Mouse (Mus musculus) kidney, embryonic 15.5 days (tissue): Measurements from ENCODE around the gene Mgat4a. TPM values are rescaled to one million over a fixed set of nuclear protein-coding genes. Genes with fewer than 3 reads are reported as not detected.

Source experiments
- ATAC-seq: fragments of 200-750 bp; cut with Nextera tagmentation; replicated peaks from 2 replicates; pipeline ENCODE4 v1.8.0; 2017; ENCODE audit warnings: moderate TSS enrichment; ENCODE audit not compliant: low FRiP score
- H3K27ac ChIP-seq: fragments of 300-500 bp; sonication (generic); 2 replicates; pipeline ENCODE4 v1.5.1; 2015; ENCODE audit warnings: mild to moderate bottlenecking, inconsistent platforms
- H3K27me3 ChIP-seq: fragments of 300-500 bp; sonication (generic); 2 replicates; pipeline ENCODE4 v1.6.1; 2015; ENCODE audit warnings: inconsistent platforms
- H3K36me3 ChIP-seq: fragments of 300-500 bp; sonication (generic); 2 replicates; pipeline ENCODE4 v1.6.1; 2015; ENCODE audit warnings: inconsistent platforms
- H3K4me1 ChIP-seq: fragments of 300-500 bp; sonication (generic); 2 replicates; pipeline ENCODE4 v1.6.1; 2015; ENCODE audit warnings: inconsistent platforms
- H3K4me2 ChIP-seq: fragments of 300-500 bp; sonication (generic); 2 replicates; pipeline ENCODE4 v1.6.1; 2015; ENCODE audit warnings: moderate library complexity, mild to moderate bottlenecking, inconsistent platforms
- H3K4me3 ChIP-seq: fragments of 300-500 bp; sonication (generic); replicated peaks from 2 replicates; pipeline ENCODE4 v1.5.1; 2015; ENCODE audit warnings: mild to moderate bottlenecking, inconsistent platforms
- H3K9ac ChIP-seq: fragments of 300-500 bp; sonication (generic); 2 replicates; pipeline ENCODE4 v1.6.1; 2015; ENCODE audit warnings: mild to moderate bottlenecking, inconsistent platforms
- H3K9me3 ChIP-seq: fragments of 300-500 bp; sonication (generic); replicated peaks from 2 replicates; pipeline ENCODE4 v1.6.1; 2016; ENCODE audit warnings: inconsistent platforms
- WGBS: fragments of 180-500 bp; shearing (Covaris S2); methylation state at CpG from one replicate; pipeline ENCODE4 v1.1.7; 2015; ENCODE audit warnings: mixed read lengths; 5-methylcytosine and 5-hydroxymethylcytosine counted together
- polyA plus RNA-seq: library from polyadenylated mRNA; unstranded; fragments of >200 nt; fragmentation: Nextera tagmentation; extraction: Ambion mirVana; gene quantifications from 2 replicates; pipeline ENCODE4 v1.2.1, GENCODE M21; 2015

Mgat4a gene
- polyA plus RNA-seq, result 5.9 and 6.0 TPM in 2 replicates

- ATAC-seq, result peak; percentile 99
- H3K36me3 ChIP-seq, result no peaks in the 10 kb centered on the region
- H3K4me2 ChIP-seq, result peak within 1 kb of the TSS; percentile 98
- peaks cover 23% of the 10 kb centered on the region for H3K4me1 ChIP-seq
- WGBS, result under 1% methylated on average over 60 of the region's 72 CpGs
- peak within 1 kb of the TSS; percentile 75 for H3K9ac ChIP-seq
- no peaks in the 10 kb centered on the region for H3K9me3 ChIP-seq
- peak within 1 kb of the TSS; percentile 80 for H3K4me3 ChIP-seq
- H3K27me3 ChIP-seq, result peaks cover 18% of the 10 kb centered on the region
- 0 out of 2 replicates have a peak within 1 kb of the TSS, but pooled peaks have one; percentile 50 for H3K27ac ChIP-seq
Observed at GRCm38 (mm10) chr1:37540810-37541658, at the start of gene Mgat4a. Gene Mgat4a (minus strand): TSS chr1:37541016.

- Histone ChIP-seq H3K36me3 (no peaks in the 10 kb centered on the region), H3K4me1 (no peaks in the 10 kb centered on the region), H3K9ac (no peak overlapping the region), H3K27me3 (no peaks in the 10 kb centered on the region), H3K9me3 (no peaks in the 10 kb centered on the region), H3K27ac (no peak overlapping the region), H3K4me3 (no peak overlapping the region), H3K4me2 (no peak overlapping the region)
- WGBS, result 84% methylated on average over 13 of the region's 13 CpGs
- ATAC-seq, result no peak
Observed at GRCm38 (mm10) chr1:37585809-37586480, 45.1 kb upstream of the Mgat4a start.

- no peak for ATAC-seq
- 70% methylated on average over 9 of the region's 9 CpGs for WGBS
- no peak overlapping the region for H3K9ac ChIP-seq
- no peak overlapping the region for H3K4me2 ChIP-seq
- H3K4me3 ChIP-seq, result no peak overlapping the region
- H3K27ac ChIP-seq, result no peak overlapping the region
- H3K4me1 ChIP-seq, result no peaks in the 10 kb centered on the region
- H3K27me3 ChIP-seq, result no peaks in the 10 kb centered on the region
- H3K9me3 ChIP-seq, result no peaks in the 10 kb centered on the region
- H3K36me3 ChIP-seq, result no peaks in the 10 kb centered on the region
Observed at GRCm38 (mm10) chr1:37583795-37584464, 43.1 kb upstream of the Mgat4a start.

- Histone ChIP-seq H3K27me3 (no peaks in the 10 kb centered on the region), H3K9me3 (no peaks in the 10 kb centered on the region), H3K4me3 (no peak overlapping the region), H3K9ac (no peak overlapping the region), H3K36me3 (no peaks in the 10 kb centered on the region), H3K4me1 (no peaks in the 10 kb centered on the region), H3K4me2 (no peak overlapping the region), H3K27ac (no peak overlapping the region)
- 89% methylated on average over 8 of the region's 8 CpGs for WGBS
- no peak for ATAC-seq
Observed at GRCm38 (mm10) chr1:37583167-37583566, 42.4 kb upstream of the Mgat4a start.

GRCm38 (mm10) chr1:37579686-37580085, 38.9 kb upstream of the Mgat4a start:
- 92% methylated on average over 13 of the region's 13 CpGs for WGBS
- H3K36me3 ChIP-seq, result no peaks in the 10 kb centered on the region
- H3K4me2 ChIP-seq, result no peak overlapping the region
- no peak for ATAC-seq
- no peaks in the 10 kb centered on the region for H3K4me1 ChIP-seq
- H3K27ac ChIP-seq, result no peak overlapping the region
- no peak overlapping the region for H3K4me3 ChIP-seq
- H3K9me3 ChIP-seq, result no peaks in the 10 kb centered on the region
- no peaks in the 10 kb centered on the region for H3K27me3 ChIP-seq
- H3K9ac ChIP-seq, result no peak overlapping the region

- H3K27me3 ChIP-seq, result no peaks in the 10 kb centered on the region
- H3K9ac ChIP-seq, result no peak overlapping the region
- no peaks in the 10 kb centered on the region for H3K9me3 ChIP-seq
- H3K4me2 ChIP-seq, result no peak overlapping the region
- H3K4me1 ChIP-seq, result no peaks in the 10 kb centered on the region
- no peak for ATAC-seq
- no peaks in the 10 kb centered on the region for H3K36me3 ChIP-seq
- H3K4me3 ChIP-seq, result no peak overlapping the region
- 78% methylated on average over 10 of the region's 10 CpGs for WGBS
- H3K27ac ChIP-seq, result no peak overlapping the region
Observed at GRCm38 (mm10) chr1:37572528-37573272, 31.9 kb upstream of the Mgat4a start.

- Histone ChIP-seq H3K9me3 (no peaks in the 10 kb centered on the region), H3K36me3 (no peaks in the 10 kb centered on the region), H3K4me1 (no peaks in the 10 kb centered on the region), H3K27me3 (no peaks in the 10 kb centered on the region), H3K9ac (no peak overlapping the region), H3K4me2 (no peak overlapping the region), H3K27ac (no peak overlapping the region), H3K4me3 (no peak overlapping the region)
- WGBS, result 82% methylated on average over 1 of the region's 1 CpGs
- ATAC-seq, result no peak
Observed at GRCm38 (mm10) chr1:37568379-37568778, 27.6 kb upstream of the Mgat4a start.

- H3K36me3 ChIP-seq, result no peaks in the 10 kb centered on the region
- 67% methylated on average over 4 of the region's 4 CpGs for WGBS
- H3K9me3 ChIP-seq, result no peaks in the 10 kb centered on the region
- H3K4me3 ChIP-seq, result no peak overlapping the region
- no peak for ATAC-seq
- no peak overlapping the region for H3K9ac ChIP-seq
- H3K27ac ChIP-seq, result peak overlapping the region; percentile 35; the same call in 1 of the 2 replicates
- H3K4me1 ChIP-seq, result no peaks in the 10 kb centered on the region
- no peaks in the 10 kb centered on the region for H3K27me3 ChIP-seq
- H3K4me2 ChIP-seq, result no peak overlapping the region
Observed at GRCm38 (mm10) chr1:37566754-37567153, 25.9 kb upstream of the Mgat4a start.

- H3K4me3 ChIP-seq, result no peak overlapping the region
- 57% methylated on average over 2 of the region's 2 CpGs for WGBS
- no peaks in the 10 kb centered on the region for H3K4me1 ChIP-seq
- H3K27me3 ChIP-seq, result no peaks in the 10 kb centered on the region
- H3K9ac ChIP-seq, result no peak overlapping the region
- H3K36me3 ChIP-seq, result no peaks in the 10 kb centered on the region
- ATAC-seq, result no peak
- 0 out of 2 replicates have a peak overlapping the region, but pooled peaks have one; percentile 35 for H3K27ac ChIP-seq
- no peaks in the 10 kb centered on the region for H3K9me3 ChIP-seq
- no peak overlapping the region for H3K4me2 ChIP-seq
Observed at GRCm38 (mm10) chr1:37566344-37566743, 25.5 kb upstream of the Mgat4a start.

GRCm38 (mm10) chr1:37565396-37565795, 24.6 kb upstream of the Mgat4a start:
- no peak for ATAC-seq
- 52% methylated on average over 6 of the region's 6 CpGs for WGBS
- no peak overlapping the region for H3K27ac ChIP-seq

GRCm38 (mm10) chr1:37561955-37562354, 21.1 kb upstream of the Mgat4a start:
- H3K4me1 ChIP-seq, result no peaks in the 10 kb centered on the region
- no peak overlapping the region for H3K4me2 ChIP-seq
- no peaks in the 10 kb centered on the region for H3K9me3 ChIP-seq
- ATAC-seq, result no peak
- no peak overlapping the region for H3K9ac ChIP-seq
- H3K27ac ChIP-seq, result no peak overlapping the region
- WGBS, result 91% methylated on average over 3 of the region's 3 CpGs
- H3K27me3 ChIP-seq, result no peaks in the 10 kb centered on the region
- H3K36me3 ChIP-seq, result no peaks in the 10 kb centered on the region
- H3K4me3 ChIP-seq, result no peak overlapping the region

More at GRCm38 (mm10) chr1:37565396-37565795, 24.6 kb upstream of the Mgat4a start:
- no peaks in the 10 kb centered on the region for H3K36me3 ChIP-seq
- no peak overlapping the region for H3K9ac ChIP-seq
- H3K4me3 ChIP-seq, result no peak overlapping the region
- no peaks in the 10 kb centered on the region for H3K27me3 ChIP-seq
- no peaks in the 10 kb centered on the region for H3K4me1 ChIP-seq
- H3K9me3 ChIP-seq, result no peaks in the 10 kb centered on the region
- H3K4me2 ChIP-seq, result no peak overlapping the region
